Mouse (Mus musculus) kidney, postnatal 4 days (tissue): ENCODE measurements at regions not wholly inside any gene's neighbourhood (a gene's known extent, or its start where the extent isn't known, plus 50 kb on each side); places are given as distances from the start of the nearest gene placed in this dataset.

Experiments used
- DNase-seq, 2 experiments: peaks; one replicate each; pipeline ENCODE4 v3.0.0; 2021; ENCODE audit warnings: mixed read lengths in 2 of 2

- DNase-seq: no peak
These were observed 241.4 kb downstream of the Gm11011 start for GRCm38 (mm10) chr2:169346107-169346506.

GRCm38 (mm10) chr2:169319521-169319920 is 268.0 kb downstream of the Gm11011 start:
- no peak for DNase-seq

GRCm38 (mm10) chr2:169314396-169314930 is 273.1 kb downstream of the Gm11011 start:
- DNase-seq: no peak

- DNase-seq: no peak
These were observed 275.7 kb downstream of the Gm11011 start for GRCm38 (mm10) chr2:169311821-169312220.

GRCm38 (mm10) chr2:169311356-169311755 is 276.2 kb downstream of the Gm11011 start:
- no peak for DNase-seq

- DNase-seq: no peak
These were observed 283.2 kb downstream of the Gm11011 start for GRCm38 (mm10) chr2:169304360-169304759.

GRCm38 (mm10) chr2:169300966-169301365 is 286.6 kb downstream of the Gm11011 start:
- DNase-seq: no peak

- DNase-seq: no peak
These were observed 287.1 kb downstream of the Gm11011 start for GRCm38 (mm10) chr2:169300411-169300810.

GRCm38 (mm10) chr2:169297841-169298627 is 289.5 kb downstream of the Gm11011 start:
- peak; percentile 39 to 56 for DNase-seq

GRCm38 (mm10) chr2:169297226-169297625 is 290.3 kb downstream of the Gm11011 start:
- no peak for DNase-seq

- no peak for DNase-seq
These were observed 294.2 kb downstream of the Gm11011 start for GRCm38 (mm10) chr2:169293351-169293750.

- no peak for DNase-seq
These were observed 298.5 kb downstream of the Gm11011 start for GRCm38 (mm10) chr2:169288891-169289605.

GRCm38 (mm10) chr2:169286701-169287100 is 300.8 kb downstream of the Gm11011 start:
- DNase-seq: peak in 1 of 2 experiments; percentile 22

- DNase-seq: no peak
These were observed 304.9 kb downstream of the Gm11011 start for GRCm38 (mm10) chr2:169282508-169283117.

GRCm38 (mm10) chr2:169275371-169275770 is 312.2 kb downstream of the Gm11011 start:
- DNase-seq: no peak

GRCm38 (mm10) chr2:169274101-169274500 is 313.4 kb downstream of the Gm11011 start:
- no peak for DNase-seq

GRCm38 (mm10) chr2:169272622-169273021 is 314.9 kb downstream of the Gm11011 start:
- DNase-seq: no peak

- peak; percentile 7 to 8 for DNase-seq
These were observed 315.5 kb downstream of the Gm11011 start for GRCm38 (mm10) chr2:169272018-169272417.

GRCm38 (mm10) chr2:169260636-169261035 is 305.2 kb upstream of the Zfp64 start:
- no peak for DNase-seq

- no peak for DNase-seq
These were observed 289.2 kb upstream of the Zfp64 start for GRCm38 (mm10) chr2:169244572-169244971.

GRCm38 (mm10) chr2:169243981-169244380 is 288.6 kb upstream of the Zfp64 start:
- DNase-seq: no peak

GRCm38 (mm10) chr2:169237856-169238255 is 282.5 kb upstream of the Zfp64 start:
- no peak for DNase-seq

- DNase-seq: peak; percentile 26 to 56
These were observed 281.9 kb upstream of the Zfp64 start for GRCm38 (mm10) chr2:169237321-169237720.
